Mouse (Mus musculus) stomach, postnatal 0 days (tissue): ENCODE measurements around the gene Mfn1. TPM values are rescaled to one million over a fixed set of nuclear protein-coding genes. Genes with fewer than 3 reads are reported as not detected.

Experiments used
- ATAC-seq: fragments of 200-750 bp; cut with Nextera tagmentation; 2 replicates; pipeline ENCODE4 v1.8.0; 2017; ENCODE audit not compliant: low FRiP score, low TSS enrichment
- DNase-seq: peaks from one replicate; pipeline ENCODE4 v3.0.0-alpha.2; 2016; ENCODE audit warnings: low spot score
- H3K27ac ChIP-seq: fragments of 300-500 bp; sonication (generic); replicated peaks from 2 replicates; pipeline ENCODE4 v1.5.1; 2014; ENCODE audit warnings: mild to moderate bottlenecking, control low read depth
- H3K27me3 ChIP-seq: fragments of 300-500 bp; sonication (generic); 2 replicates; pipeline ENCODE4 v1.6.1; 2014; ENCODE audit warnings: low read length; ENCODE audit not compliant: control insufficient read depth, insufficient read depth
- H3K36me3 ChIP-seq: fragments of 300-500 bp; sonication (generic); 2 replicates; pipeline ENCODE4 v1.6.1; 2014; ENCODE audit warnings: low read length, mixed read lengths; ENCODE audit not compliant: control insufficient read depth, insufficient read depth
- H3K4me1 ChIP-seq: fragments of 300-500 bp; sonication (generic); replicated peaks from 2 replicates; pipeline ENCODE4 v1.6.1; 2014; ENCODE audit warnings: antibody characterized with exemption; ENCODE audit not compliant: control insufficient read depth, insufficient read depth
- H3K4me2 ChIP-seq: fragments of 300-500 bp; sonication (generic); replicated peaks from 2 replicates; pipeline ENCODE4 v1.6.1; 2014; ENCODE audit warnings: low read depth, mild to moderate bottlenecking, control low read depth, moderate library complexity
- H3K4me3 ChIP-seq: fragments of 300-500 bp; sonication (generic); 2 replicates; pipeline ENCODE4 v1.5.1; 2014; ENCODE audit warnings: low read depth, low read length, control low read depth
- H3K9ac ChIP-seq: fragments of 300-500 bp; sonication (generic); 2 replicates; pipeline ENCODE4 v1.6.1; 2014; ENCODE audit warnings: mild to moderate bottlenecking, low read length, control low read depth, mixed read lengths
- H3K9me3 ChIP-seq: fragments of 300-500 bp; sonication (generic); 2 replicates; pipeline ENCODE4 v1.6.1; 2016; ENCODE audit warnings: low read length; ENCODE audit not compliant: control insufficient read depth
- CTCF ChIP-seq: IDR thresholded peaks from 2 replicates; pipeline ENCODE4 v1.5.1; 2016; ENCODE audit warnings: antibody characterized with exemption, low read depth, mild to moderate bottlenecking, moderate library complexity
- EP300 ChIP-seq: optimal IDR thresholded peaks from 2 replicates; pipeline ENCODE3; 2016; ENCODE audit warnings: antibody characterized with exemption
- WGBS: fragments of 180-500 bp; shearing (Covaris S2); extraction: QIAGEN DNeasy Blood & Tissue Kit; methylation state at CpG from one replicate; pipeline ENCODE4 v1.1.7; 2014; 5-methylcytosine and 5-hydroxymethylcytosine counted together
- polyA plus RNA-seq: library from polyadenylated mRNA; unstranded; fragments of >200 nt; fragmentation: Nextera tagmentation; extraction: Ambion mirVana; gene quantifications from 2 replicates; pipeline ENCODE4 v1.2.1, GENCODE M21; 2015

Gene Mfn1
- polyA plus RNA-seq, 1 experiment from 2014 or later: 18.3 TPM

DNA sequence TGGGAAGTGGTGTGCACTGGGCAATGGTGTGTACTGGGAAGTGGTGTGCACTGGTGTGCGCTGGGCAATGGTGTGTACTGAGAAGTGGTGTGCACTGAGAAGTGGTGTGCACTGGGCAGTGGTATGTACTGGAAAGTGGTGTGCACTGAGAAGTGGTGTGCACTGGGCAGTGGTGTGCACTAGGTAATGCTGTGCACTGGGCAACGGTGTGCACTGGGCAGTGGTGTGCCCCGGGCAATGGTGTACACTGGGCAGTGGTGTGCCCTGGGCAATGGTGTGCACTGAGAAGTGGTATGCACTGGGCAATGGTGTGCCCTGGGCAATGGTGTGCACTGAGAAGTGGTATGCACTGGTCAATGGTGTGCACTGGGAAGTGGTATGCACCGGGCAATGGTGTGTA is 80.0 kb downstream of the Mfn1 start:
- Histone ChIP-seq H3K4me2 (no peak overlapping the region), H3K4me3 (no peak overlapping the region), H3K4me1 (no peaks in the 10 kb centered on the region), H3K9ac (no peak overlapping the region), H3K9me3 (no peaks in the 10 kb centered on the region), H3K27me3 (no peaks in the 10 kb centered on the region), H3K36me3 (no peaks in the 10 kb centered on the region), H3K27ac (no peak overlapping the region)
- ATAC-seq: no peak
- TF ChIP-seq EP300 (no peak), CTCF (no peak)
- DNase-seq: no peak
- 97% methylated on average over 4 of the region's 4 CpGs for whole genome bisulfite sequencing

GRCm38 (mm10) chr3:32610560-32610959 is 81.3 kb downstream of the Mfn1 start:
- H3K4me2 ChIP-seq: no peak overlapping the region
- no peaks in the 10 kb centered on the region for H3K4me1 ChIP-seq
- H3K27me3 ChIP-seq: no peaks in the 10 kb centered on the region
- DNase-seq: peak; percentile 47
- no peak overlapping the region for H3K4me3 ChIP-seq
- no peak overlapping the region for H3K27ac ChIP-seq
- peak; percentile 26; the same call in 1 of the 2 replicates for ATAC-seq
- no peak overlapping the region for H3K9ac ChIP-seq
- H3K36me3 ChIP-seq: no peaks in the 10 kb centered on the region
- TF ChIP-seq CTCF: peak; percentile 83
- TF ChIP-seq EP300: no peak
- WGBS: 22% methylated on average over 7 of the region's 7 CpGs
- H3K9me3 ChIP-seq: no peaks in the 10 kb centered on the region

DNA sequence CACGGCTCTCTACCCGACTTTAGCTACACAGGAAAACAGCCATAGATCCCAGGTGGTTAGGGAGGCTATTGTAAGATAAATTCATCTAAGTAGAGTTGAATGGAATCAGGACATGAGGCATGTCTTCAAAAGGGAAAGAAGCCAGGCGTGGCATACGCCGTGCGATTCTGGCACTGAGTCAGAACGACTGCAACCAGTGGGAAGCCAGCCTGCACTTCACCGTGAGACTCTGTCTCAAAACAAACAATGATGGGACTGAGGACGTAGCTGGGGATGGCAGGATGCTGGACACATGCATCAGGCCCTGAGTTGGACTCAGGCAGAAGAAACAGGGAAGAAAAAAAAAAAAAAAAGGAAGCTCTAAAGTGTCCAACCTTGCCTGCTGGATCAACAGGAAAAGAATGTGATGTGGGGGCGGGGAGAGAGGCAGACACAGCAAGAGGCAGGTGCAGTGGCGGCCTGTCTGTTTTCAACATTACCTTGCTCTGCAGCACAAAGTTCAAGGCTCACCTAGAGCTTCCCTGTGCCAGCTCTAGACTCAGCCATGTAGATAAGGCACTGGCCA is 82.4 kb downstream of the Mfn1 start:
- no peak overlapping the region for H3K4me3 ChIP-seq
- no peak overlapping the region for H3K27ac ChIP-seq
- H3K4me1 ChIP-seq: no peaks in the 10 kb centered on the region
- H3K9me3 ChIP-seq: no peaks in the 10 kb centered on the region
- WGBS: 65% methylated on average over 11 of the region's 11 CpGs
- H3K9ac ChIP-seq: no peak overlapping the region
- H3K27me3 ChIP-seq: no peaks in the 10 kb centered on the region
- no peak overlapping the region for H3K4me2 ChIP-seq
- ATAC-seq (no peak), DNase-seq (no peak)
- TF ChIP-seq EP300 (no peak), CTCF (no peak)
- H3K36me3 ChIP-seq: no peaks in the 10 kb centered on the region

DNA sequence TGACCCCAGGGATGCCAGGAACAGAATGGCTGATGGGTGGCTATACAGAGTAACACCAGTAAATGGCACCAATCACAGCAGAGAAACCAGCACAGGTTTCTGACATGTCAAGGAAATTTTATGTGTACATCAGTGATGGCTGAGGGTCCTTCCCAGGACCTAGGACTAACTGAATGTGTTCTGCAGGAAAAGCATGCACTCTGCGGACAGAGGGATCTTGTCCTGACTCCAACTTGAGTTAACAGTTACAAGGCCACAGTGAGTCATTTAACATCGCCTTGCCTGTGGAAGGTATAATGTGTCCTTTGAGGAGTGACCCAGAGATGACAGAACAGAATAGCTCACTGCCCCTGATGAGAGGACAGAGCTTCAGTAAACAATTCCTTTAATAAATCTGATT is 85.5 kb downstream of the Mfn1 start:
- H3K4me2 ChIP-seq: peak overlapping the region; percentile 18
- H3K9me3 ChIP-seq: no peaks in the 10 kb centered on the region
- no peak overlapping the region for H3K4me3 ChIP-seq
- H3K36me3 ChIP-seq: no peaks in the 10 kb centered on the region
- H3K9ac ChIP-seq: no peak overlapping the region; the same call in 1 of the 2 replicates
- no peak for DNase-seq
- TF ChIP-seq EP300 (no peak), CTCF (no peak)
- no peak overlapping the region for H3K27ac ChIP-seq
- no peaks in the 10 kb centered on the region for H3K4me1 ChIP-seq
- WGBS: 49% methylated on average over 2 of the region's 2 CpGs
- H3K27me3 ChIP-seq: no peaks in the 10 kb centered on the region
- ATAC-seq: no peak

DNA sequence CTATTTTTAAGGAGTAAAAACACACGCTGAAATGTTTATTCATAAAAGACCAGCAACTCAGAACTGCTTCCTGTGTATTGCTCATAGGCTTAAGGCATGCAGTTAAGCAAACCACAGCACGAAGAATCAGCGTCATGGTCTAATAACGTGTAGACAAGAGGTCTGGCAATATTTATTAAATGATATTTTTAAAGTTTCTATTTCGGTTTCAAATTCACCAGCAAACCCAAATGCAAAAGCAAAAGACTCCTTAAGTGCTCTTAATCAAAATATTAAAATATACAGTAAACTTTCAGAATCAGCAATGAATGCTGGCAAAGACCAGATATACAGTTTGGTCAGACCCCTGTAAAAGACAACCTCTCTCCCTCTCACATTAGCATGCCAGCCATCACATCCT is 86.1 kb downstream of the Mfn1 start:
- Histone ChIP-seq H3K27me3 (no peaks in the 10 kb centered on the region), H3K4me1 (no peaks in the 10 kb centered on the region), H3K9me3 (no peaks in the 10 kb centered on the region), H3K4me2 (peak overlapping the region; percentile 61), H3K36me3 (no peaks in the 10 kb centered on the region), H3K27ac (0 out of 2 replicates have a peak overlapping the region, but pooled peaks have one; percentile 87), H3K9ac (peak overlapping the region; percentile 70; the same call in 1 of the 2 replicates), H3K4me3 (peak overlapping the region; percentile 61)
- WGBS: 30% methylated on average over 5 of the region's 5 CpGs
- ATAC-seq (no peak), DNase-seq (no peak)
- TF ChIP-seq CTCF (no peak), EP300 (no peak)

DNA sequence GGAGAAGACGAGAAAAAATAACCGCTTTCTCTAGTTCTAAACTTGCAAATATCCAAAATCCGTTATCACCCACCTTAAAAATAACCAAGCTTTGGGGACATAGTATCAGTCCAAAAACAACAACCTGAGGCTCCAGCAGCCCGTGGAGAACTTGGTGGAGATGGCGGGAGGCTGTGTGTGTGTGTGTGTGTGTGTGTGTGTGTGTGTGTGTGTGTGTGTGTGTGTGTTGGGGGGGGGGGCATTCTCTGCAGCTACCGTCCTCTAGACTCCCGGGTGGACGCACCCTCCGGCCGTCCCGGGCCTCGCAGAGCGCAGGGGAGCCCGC is 86.7 kb downstream of the Mfn1 start:
- peak; percentile 49 for ATAC-seq
- peak overlapping the region; percentile 70 for H3K9ac ChIP-seq
- WGBS: 9% methylated on average over 13 of the region's 14 CpGs
- peak overlapping the region; percentile 61 for H3K4me3 ChIP-seq
- H3K27me3 ChIP-seq: no peaks in the 10 kb centered on the region
- TF ChIP-seq CTCF: no peak
- DNase-seq: no peak
- H3K9me3 ChIP-seq: no peaks in the 10 kb centered on the region
- peak overlapping the region; percentile 61 for H3K4me2 ChIP-seq
- no peaks in the 10 kb centered on the region for H3K4me1 ChIP-seq
- no peaks in the 10 kb centered on the region for H3K36me3 ChIP-seq
- H3K27ac ChIP-seq: peak overlapping the region; percentile 87
